Mouse (Mus musculus) MEL (cell line): ENCODE data around the gene Sgtb. TPM values are rescaled to one million over a fixed set of nuclear protein-coding genes. Genes with fewer than 3 reads are reported as not detected.

Source experiments
- DNase-seq: peaks from one replicate; pipeline ENCODE4 v3.0.0; 2011; ENCODE audit warnings: low read depth, low spot score
- H3K27ac ChIP-seq: 2 replicates; pipeline ENCODE4 v1.5.1; 2012; ENCODE audit warnings: low read depth, mild to moderate bottlenecking, control low read depth, low read length, moderate library complexity; ENCODE audit not compliant: control insufficient read depth
- H3K27me3 ChIP-seq, 2 experiments: fragments of 150-350 bp in 1 of 2; sonication (generic) in 1 of 2; 2 replicates each; pipeline ENCODE4 v1.6.1; 2012; ENCODE audit warnings: low read length in 2 of 2, mild to moderate bottlenecking in 2 of 2, improper control_type of control experiment in 1 of 2, moderate library complexity in 1 of 2; ENCODE audit not compliant: insufficient read depth in 2 of 2, control insufficient read depth in 1 of 2
- H3K36me3 ChIP-seq, 2 experiments: 2 replicates each; pipeline ENCODE4 v1.6.1; 2012 to 2014; ENCODE audit warnings: low read length in 2 of 2, improper control_type of control experiment in 1 of 2, inconsistent platforms in 1 of 2, mild to moderate bottlenecking in 1 of 2; ENCODE audit not compliant: insufficient read depth in 2 of 2, control insufficient read depth in 1 of 2
- H3K4me1 ChIP-seq, 2 experiments: fragments of 150-350 bp in 1 of 2; sonication (generic) in 1 of 2; 2 replicates each; pipeline ENCODE4 v1.6.1; 2012; ENCODE audit warnings: low read length in 2 of 2, improper control_type of control experiment in 1 of 2, mild to moderate bottlenecking in 1 of 2; ENCODE audit not compliant: insufficient read depth in 2 of 2, control insufficient read depth in 1 of 2
- H3K4me3 ChIP-seq, 2 experiments: fragments of 150-350 bp in 1 of 2; sonication (generic) in 1 of 2; 2 replicates each; pipeline ENCODE4 v1.5.1; 2012; ENCODE audit warnings: low read depth in 2 of 2, low read length in 2 of 2, mild to moderate bottlenecking in 2 of 2, moderate library complexity in 2 of 2, control low read depth in 1 of 2, improper control_type of control experiment in 1 of 2; ENCODE audit not compliant: control insufficient read depth in 1 of 2, insufficient read depth in 1 of 2
- H3K79me2 ChIP-seq: 2 replicates; pipeline ENCODE4 v1.6.1; 2012; ENCODE audit warnings: mild to moderate bottlenecking, low read length, moderate library complexity; ENCODE audit not compliant: control insufficient read depth, poor library complexity, insufficient read depth
- H3K9ac ChIP-seq: 2 replicates; pipeline ENCODE4 v1.6.1; 2012; ENCODE audit warnings: low read depth, mild to moderate bottlenecking, control low read depth, low read length, moderate library complexity; ENCODE audit not compliant: control insufficient read depth, poor library complexity, severe bottlenecking
- H3K9me3 ChIP-seq: fragments of 150-350 bp; sonication (generic); replicated peaks from 2 replicates; pipeline ENCODE4 v1.6.1; 2012; ENCODE audit warnings: mild to moderate bottlenecking, low read length, improper control_type of control experiment, moderate library complexity; ENCODE audit not compliant: insufficient read depth
- BHLHE40 ChIP-seq: IDR thresholded peaks from 2 replicates; pipeline ENCODE4 v1.6.1; 2012; ENCODE audit warnings: low read depth, mild to moderate bottlenecking, inconsistent platforms, low read length, improper control_type of control experiment, borderline replicate concordance
- CHD2 ChIP-seq: IDR thresholded peaks from 2 replicates; pipeline ENCODE4 v1.6.1; 2011; ENCODE audit warnings: low read length, improper control_type of control experiment
- CTCF ChIP-seq, 3 experiments: IDR thresholded peaks in 2 of 3; conservative IDR thresholded peaks in 1 of 3; 2 replicates each; pipeline ENCODE4 v1.5.1; 2011 to 2012; ENCODE audit warnings: low read length in 3 of 3, low read depth in 2 of 3, mild to moderate bottlenecking in 2 of 3, improper control_type of control experiment in 1 of 3, inconsistent platforms in 1 of 3, mixed read lengths in 1 of 3, moderate library complexity in 1 of 3; ENCODE audit not compliant: control insufficient read depth in 1 of 3, insufficient read depth in 1 of 3, poor library complexity in 1 of 3, severe bottlenecking in 1 of 3
- ELF1 ChIP-seq: IDR thresholded peaks from 2 replicates; pipeline ENCODE4 v1.6.1; 2014; ENCODE audit warnings: low read depth, mild to moderate bottlenecking, inconsistent platforms, low read length, improper control_type of control experiment, moderate library complexity
- EP300 ChIP-seq, 2 experiments: IDR thresholded peaks; 2 replicates each; pipeline ENCODE4 v1.6.1; 2011; ENCODE audit warnings: improper control_type of control experiment in 2 of 2, low read length in 2 of 2, low read depth in 1 of 2, mild to moderate bottlenecking in 1 of 2
- ETS1 ChIP-seq: IDR thresholded peaks from 2 replicates; pipeline ENCODE4 v1.6.1; 2012; ENCODE audit warnings: low read depth, mild to moderate bottlenecking, inconsistent platforms, low read length, improper control_type of control experiment, moderate library complexity
- HCFC1 ChIP-seq: IDR thresholded peaks from 2 replicates; pipeline ENCODE4 v1.6.1; 2012; ENCODE audit warnings: low read depth, mild to moderate bottlenecking, inconsistent platforms, low read length, improper control_type of control experiment, moderate library complexity
- JUND ChIP-seq: IDR thresholded peaks from 2 replicates; pipeline ENCODE4 v1.6.1; 2011; ENCODE audit warnings: low read depth, mild to moderate bottlenecking, improper control_type of control experiment, low read length
- MAX ChIP-seq: IDR thresholded peaks from 2 replicates; pipeline ENCODE4 v1.6.1; 2011; ENCODE audit warnings: low read length, improper control_type of control experiment
- MAZ ChIP-seq: IDR thresholded peaks from 2 replicates; pipeline ENCODE4 v1.6.1; 2012; ENCODE audit warnings: low read depth, mild to moderate bottlenecking, inconsistent platforms, low read length, improper control_type of control experiment
- MYB ChIP-seq: IDR thresholded peaks from 2 replicates; pipeline ENCODE4 v1.6.1; 2011; ENCODE audit warnings: mild to moderate bottlenecking, low read depth, low read length, improper control_type of control experiment
- NRF1 ChIP-seq: IDR thresholded peaks from 2 replicates; pipeline ENCODE4 v1.6.1; 2014; ENCODE audit warnings: low read depth, mild to moderate bottlenecking, inconsistent platforms, low read length, improper control_type of control experiment, moderate library complexity; ENCODE audit not compliant: poor library complexity, insufficient read depth, severe bottlenecking
- POLR2AphosphoS2 ChIP-seq: IDR thresholded peaks from 2 replicates; pipeline ENCODE4 v1.6.1; 2011; ENCODE audit warnings: low read length, improper control_type of control experiment
- POLR2AphosphoS5 ChIP-seq: IDR thresholded peaks from 2 replicates; pipeline ENCODE4 v1.6.1; 2012; ENCODE audit warnings: low read depth, borderline replicate concordance, mild to moderate bottlenecking, inconsistent platforms, low read length, moderate library complexity, mixed read lengths
- RCOR1 ChIP-seq: IDR thresholded peaks from 2 replicates; pipeline ENCODE4 v1.6.1; 2012; ENCODE audit warnings: low read depth, mild to moderate bottlenecking, inconsistent platforms, low read length, improper control_type of control experiment
- SMC3 ChIP-seq: IDR thresholded peaks from 2 replicates; pipeline ENCODE4 v1.6.1; 2011; ENCODE audit warnings: low read depth, low read length, improper control_type of control experiment
- UBTF ChIP-seq: IDR thresholded peaks from 2 replicates; pipeline ENCODE4 v1.6.1; 2012; ENCODE audit warnings: low read depth, mild to moderate bottlenecking, inconsistent platforms, low read length, improper control_type of control experiment, moderate library complexity, borderline replicate concordance; ENCODE audit not compliant: insufficient read depth
- ZKSCAN1 ChIP-seq: IDR thresholded peaks from 2 replicates; pipeline ENCODE4 v1.6.1; 2012; ENCODE audit warnings: low read depth, mild to moderate bottlenecking, inconsistent platforms, low read length, improper control_type of control experiment, moderate library complexity
- polyA plus RNA-seq, 2 experiments: library from polyadenylated mRNA; stranded (reverse) in 1 of 2; unstranded in 1 of 2; fragments of >175 nt in 1 of 2; fragments of >200 nt in 1 of 2; gene quantifications; 2 replicates each; pipeline versions ENCODE4 v1.2.1 to v1.2.4; 2012; ENCODE audit warnings: low replicate concordance in 2 of 2, low read depth in 1 of 2; ENCODE audit not compliant: insufficient read length in 2 of 2, insufficient read depth in 1 of 2, missing spikeins in 1 of 2
- total RNA-seq: library from RNA; depleted of rRNA; stranded (reverse); fragments of 300-350 nt; gene quantifications from 2 replicates; pipeline ENCODE4 v1.2.3, GENCODE M21; 2012

Gene Sgtb
- total and polyA plus RNA-seq, 3 experiments = 0.11 TPM; not detected in 2

- peaks cover 3 to 14% of the 10 kb centered on the region in 2 experiments for H3K36me3 ChIP-seq
- TF ChIP-seq HCFC1 = no peak
- no peak for TF ChIP-seq POLR2AphosphoS5
- no peak for TF ChIP-seq SMC3
- no peak for TF ChIP-seq CTCF (IDR thresholded peaks at IDR 0.05 in 2 of 3, conservative IDR thresholded peaks at IDR 0.05 in 1 of 3; ENCODE audit: control insufficient read depth in 1 of 3, insufficient read depth in 1 of 3, low read depth in 2 of 3, low read length in 3 of 3, poor library complexity in 1 of 3, severe bottlenecking in 1 of 3)
- no peak for TF ChIP-seq UBTF
- TF ChIP-seq BHLHE40 = no peak
- no peak for TF ChIP-seq RCOR1
- no peak for TF ChIP-seq MYB
- no peak for TF ChIP-seq JUND
- TF ChIP-seq MAX = no peak
Observed at GRCm38 (mm10) chr13:104144871-104145270, 35.3 kb downstream of the Sgtb start.

DNA sequence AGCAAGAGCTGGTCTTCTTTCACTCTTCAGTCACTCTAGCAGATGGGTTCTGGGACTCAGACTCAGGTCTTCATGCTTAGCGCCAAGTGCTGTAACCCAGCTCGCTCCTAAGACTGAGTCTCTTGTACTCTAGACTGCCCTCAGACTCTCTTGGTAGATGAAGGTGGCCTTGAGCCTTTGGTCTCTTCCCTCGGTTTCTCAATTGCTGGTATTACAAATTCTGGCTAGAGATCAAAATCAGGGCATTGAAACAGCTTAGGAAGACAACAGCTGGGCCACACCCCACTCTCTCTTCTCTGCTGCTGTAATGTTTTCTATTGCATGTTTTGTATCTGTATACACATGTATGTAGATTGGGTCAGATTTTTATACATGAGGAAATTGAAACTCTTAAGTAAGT lies 36.1 kb downstream of the Sgtb start:
- Histone ChIP-seq H3K9me3 (no peaks in the 10 kb centered on the region), H3K79me2 (no peaks in the 10 kb centered on the region), H3K27ac (no peak overlapping the region), H3K27me3 (no peaks in the 10 kb centered on the region), H3K4me1 (no peaks in the 10 kb centered on the region), H3K9ac (no peak overlapping the region), H3K4me3 (no peak overlapping the region), H3K36me3 (peaks cover 2 to 18% of the 10 kb centered on the region in 2 experiments)
- no peak for DNase-seq
- no peak for TF ChIP-seq RCOR1
- no peak for TF ChIP-seq NRF1
- no peak for TF ChIP-seq MAZ
- TF ChIP-seq UBTF = no peak
- no peak for TF ChIP-seq ELF1
- TF ChIP-seq CHD2 = no peak
- TF ChIP-seq POLR2AphosphoS2 = no peak
- no peak for TF ChIP-seq POLR2AphosphoS5
- no peak for TF ChIP-seq ETS1
- TF ChIP-seq EP300 (IDR thresholded peaks at IDR 0.05; ENCODE audit: low read depth in 1 of 2, low read length in 2 of 2) = no peak
- TF ChIP-seq ZKSCAN1 = no peak

More at GRCm38 (mm10) chr13:104144871-104145270, 35.3 kb downstream of the Sgtb start:
- no peak for DNase-seq
- Histone ChIP-seq H3K27me3 (no peaks in the 10 kb centered on the region), H3K9me3 (no peaks in the 10 kb centered on the region), H3K4me3 (no peak overlapping the region), H3K4me1 (no peaks in the 10 kb centered on the region), H3K79me2 (no peaks in the 10 kb centered on the region), H3K9ac (no peak overlapping the region), H3K27ac (no peak overlapping the region)
